Mouse (Mus musculus) spleen, adult 2 months (tissue): ENCODE measurements at regions not wholly inside any gene's neighbourhood (a gene's known extent, or its start where the extent isn't known, plus 50 kb on each side); places are given as distances from the start of the nearest gene placed in this dataset.

ENCODE experiments used
- CTCF ChIP-seq: fragments of 200-500 bp; IDR thresholded peaks from 2 replicates; pipeline ENCODE4 v1.5.1; 2011; ENCODE audit warnings: mild to moderate bottlenecking, inconsistent platforms; ENCODE audit not compliant: insufficient read depth, insufficient read length, insufficient replicate concordance; ENCODE audit errors: extremely low read depth
- POLR2A ChIP-seq: fragments of 200-500 bp; IDR thresholded peaks from 2 replicates; pipeline ENCODE4 v1.6.1; 2011; ENCODE audit warnings: low read depth, low read length, inconsistent platforms

DNA sequence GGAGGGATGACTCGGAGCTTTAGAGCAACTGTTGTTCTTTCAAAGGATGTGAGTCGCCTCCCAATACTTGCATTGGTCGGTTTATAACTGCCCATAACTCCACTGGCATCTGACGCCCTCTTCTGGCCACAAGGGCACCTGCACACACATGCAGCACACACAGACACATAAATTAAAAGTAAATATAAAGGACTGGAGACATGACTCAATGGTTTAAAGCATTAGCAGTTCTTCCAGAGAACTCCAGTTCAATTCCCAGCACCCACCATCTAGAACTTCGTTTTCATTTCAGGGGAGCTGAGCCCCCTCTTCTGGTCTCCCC is 281.5 kb upstream of the Runx1 start:
- no peak for TF ChIP-seq CTCF
- no peak for TF ChIP-seq POLR2A
